Mouse (Mus musculus) intestine, postnatal 0 days (tissue): ENCODE measurements around the gene Tbkbp1. TPM values are rescaled to one million over a fixed set of nuclear protein-coding genes. Genes with fewer than 3 reads are reported as not detected.

Source experiments
- ATAC-seq: fragments of 200-750 bp; cut with Nextera tagmentation; 2 replicates; pipeline ENCODE4 v1.8.0; 2017; ENCODE audit warnings: mild to moderate bottlenecking, moderate TSS enrichment, moderate library complexity
- H3K27ac ChIP-seq: fragments of 300-500 bp; sonication (generic); 2 replicates; pipeline ENCODE4 v1.5.1; 2014; ENCODE audit warnings: mild to moderate bottlenecking, low read depth, low read length, moderate library complexity
- H3K27me3 ChIP-seq: fragments of 300-500 bp; sonication (generic); replicated peaks from 2 replicates; pipeline ENCODE4 v1.6.1; 2014; ENCODE audit warnings: low read length, mixed read lengths; ENCODE audit not compliant: control insufficient read depth, insufficient read depth
- H3K36me3 ChIP-seq: fragments of 300-500 bp; sonication (generic); 2 replicates; pipeline ENCODE4 v1.6.1; 2014; ENCODE audit warnings: mild to moderate bottlenecking, moderate library complexity; ENCODE audit not compliant: control insufficient read depth, insufficient read depth
- H3K4me1 ChIP-seq: fragments of 300-500 bp; sonication (generic); replicated peaks from 2 replicates; pipeline ENCODE4 v1.6.1; 2014; ENCODE audit warnings: antibody characterized with exemption, low read length, mixed read lengths; ENCODE audit not compliant: control insufficient read depth, insufficient read depth
- H3K4me2 ChIP-seq: fragments of 300-500 bp; sonication (generic); replicated peaks from 2 replicates; pipeline ENCODE4 v1.6.1; 2014; ENCODE audit warnings: low read depth, mild to moderate bottlenecking, moderate library complexity
- H3K4me3 ChIP-seq: fragments of 300-500 bp; sonication (generic); 2 replicates; pipeline ENCODE4 v1.5.1; 2014; ENCODE audit warnings: low read depth, low read length
- H3K9ac ChIP-seq: fragments of 300-500 bp; sonication (generic); 2 replicates; pipeline ENCODE4 v1.6.1; 2014; ENCODE audit warnings: mild to moderate bottlenecking, low read depth, low read length
- H3K9me3 ChIP-seq: fragments of 300-500 bp; sonication (generic); 2 replicates; pipeline ENCODE4 v1.6.1; 2016; ENCODE audit warnings: mixed run types; ENCODE audit not compliant: control insufficient read depth
- CTCF ChIP-seq: sonication (generic); IDR thresholded peaks from 2 replicates; pipeline ENCODE4 v1.5.1; 2016; ENCODE audit warnings: low read depth, mild to moderate bottlenecking, control low read depth, antibody characterized with exemption, moderate library complexity
- WGBS: fragments of 180-500 bp; shearing (Covaris S2); extraction: QIAGEN DNeasy Blood & Tissue Kit; methylation state at CpG from one replicate; pipeline ENCODE4 v1.1.7; 2014; 5-methylcytosine and 5-hydroxymethylcytosine counted together
- polyA plus RNA-seq: library from polyadenylated mRNA; unstranded; fragments of >200 nt; fragmentation: Nextera tagmentation; extraction: Ambion mirVana; gene quantifications from 2 replicates; pipeline ENCODE4 v1.2.1, GENCODE M21; 2015

Tbkbp1 gene
- polyA plus RNA-seq, 1 experiment from 2014 or later: 1.7 TPM

DNA sequence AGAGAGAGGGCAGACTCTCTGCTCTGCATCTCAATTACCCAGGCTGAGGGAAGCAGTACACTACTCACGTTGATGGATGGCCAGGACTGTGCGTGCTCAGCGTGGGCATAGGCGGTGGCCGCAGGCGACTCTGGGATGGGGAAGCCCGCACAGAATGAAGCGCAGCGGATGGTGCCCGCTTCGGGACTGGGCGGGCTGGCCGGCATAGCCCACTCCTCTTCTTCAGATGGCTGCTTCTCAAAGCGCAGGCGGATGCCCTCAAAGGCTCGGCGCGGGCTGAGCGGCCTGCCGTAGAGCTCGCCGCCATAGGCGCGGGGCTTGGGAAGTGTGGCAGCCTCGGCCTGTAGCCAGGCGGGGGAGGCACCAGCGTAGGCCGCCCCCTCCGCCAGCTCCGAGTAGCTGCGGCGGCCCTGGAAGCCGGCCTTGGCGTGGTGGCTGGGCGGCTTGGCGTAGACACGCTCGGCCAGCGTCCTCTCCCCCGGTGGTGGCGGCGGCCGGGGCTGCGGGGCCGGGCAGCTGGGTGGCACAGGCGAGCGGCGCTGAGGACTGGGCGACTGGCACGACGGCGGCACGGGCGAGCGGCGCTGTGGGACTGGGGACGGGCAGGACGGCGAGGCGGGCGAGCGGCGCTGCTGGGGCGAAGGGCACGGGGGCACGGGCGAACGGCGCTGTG lies 12.6 kb downstream of the Tbkbp1 start:
- H3K36me3 ChIP-seq: peaks cover 4% of the 10 kb centered on the region; the same call in 1 of the 2 replicates
- 29% methylated on average over 65 of the region's 69 CpGs for WGBS
- peak overlapping the region; percentile 60 for H3K4me2 ChIP-seq
- H3K4me1 ChIP-seq: no peaks in the 10 kb centered on the region
- H3K9ac ChIP-seq: 0 out of 2 replicates have a peak overlapping the region, but pooled peaks have one; percentile 31
- TF ChIP-seq CTCF: no peak
- peaks cover 35% of the 10 kb centered on the region for H3K27me3 ChIP-seq
- no peak overlapping the region for H3K27ac ChIP-seq
- peak overlapping the region; percentile 29 for H3K4me3 ChIP-seq
- ATAC-seq: no peak
- no peaks in the 10 kb centered on the region for H3K9me3 ChIP-seq

DNA sequence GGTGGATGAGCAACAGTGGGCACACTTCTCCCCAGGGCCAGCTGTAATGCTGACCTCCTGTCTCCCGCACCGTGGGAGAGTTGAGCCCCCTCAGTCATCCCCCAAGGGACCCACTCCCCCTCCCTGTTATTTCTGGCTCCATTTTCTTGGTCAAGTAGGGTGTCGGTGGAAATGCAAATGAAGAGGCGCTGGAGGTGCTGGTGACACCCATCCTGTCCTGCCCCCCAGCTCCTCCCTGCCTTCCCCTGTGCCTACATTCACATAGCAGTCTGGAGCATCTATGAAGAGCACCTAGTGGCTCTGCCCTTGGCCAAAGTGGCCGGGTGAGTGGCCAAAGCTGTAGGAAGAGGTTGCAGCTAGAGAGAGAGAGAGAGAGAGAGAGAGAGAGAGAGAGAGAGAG lies 18.0 kb downstream of the Tbkbp1 start:
- no peak overlapping the region for H3K27ac ChIP-seq
- no peak for ATAC-seq
- WGBS: 55% methylated on average over 5 of the region's 5 CpGs

DNA sequence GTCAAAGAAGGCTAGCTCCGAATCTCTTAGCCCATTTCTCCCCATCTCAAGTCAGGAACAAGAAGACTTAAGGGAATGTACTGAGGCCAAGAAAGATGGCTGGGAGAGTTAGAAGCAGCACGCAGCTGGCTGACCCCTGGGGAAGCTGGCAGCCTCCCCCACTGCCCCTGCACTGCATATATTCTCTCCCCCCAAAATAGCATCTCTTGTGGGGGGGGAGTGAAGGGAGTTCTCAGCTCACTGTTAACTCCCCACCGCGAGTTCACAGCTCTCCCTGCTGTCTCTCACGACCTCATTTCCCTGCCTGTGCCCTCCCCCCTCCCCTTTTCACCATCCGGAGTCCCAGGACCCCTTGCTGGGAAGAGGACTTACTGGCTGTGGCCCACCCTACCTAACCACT lies 19.1 kb downstream of the Tbkbp1 start:
- 23% methylated on average over 6 of the region's 6 CpGs for WGBS

More for the DNA sequence above, 18.0 kb downstream of the Tbkbp1 start:
- Histone ChIP-seq H3K27me3 (peaks cover 11% of the 10 kb centered on the region), H3K9ac (no peak overlapping the region), H3K36me3 (peaks cover 4% of the 10 kb centered on the region; the same call in 1 of the 2 replicates), H3K4me1 (no peaks in the 10 kb centered on the region), H3K4me2 (no peak overlapping the region), H3K4me3 (no peak overlapping the region), H3K9me3 (no peaks in the 10 kb centered on the region)
- no peak for TF ChIP-seq CTCF

DNA sequence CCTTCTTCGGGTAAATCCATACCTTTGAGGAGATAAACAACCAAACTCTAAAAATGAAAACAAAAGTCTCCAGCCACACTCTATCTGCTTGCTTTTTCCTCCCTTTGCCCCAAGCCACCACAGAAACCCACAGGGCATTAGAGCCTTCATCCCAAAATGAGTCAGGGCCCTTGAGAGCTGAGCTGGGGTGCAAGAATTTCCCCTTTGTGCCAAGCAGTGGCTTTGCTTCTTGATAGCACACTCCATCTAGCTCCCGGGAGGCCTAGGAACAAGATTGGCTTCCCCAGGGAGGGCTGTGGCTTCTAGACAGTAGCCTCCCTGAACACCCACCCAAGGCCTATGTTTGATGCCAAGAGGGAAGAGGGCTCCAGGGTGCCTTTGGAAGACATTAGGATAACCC lies 19.6 kb downstream of the Tbkbp1 start:
- H3K27ac ChIP-seq: no peak overlapping the region
- no peak overlapping the region for H3K4me2 ChIP-seq
- H3K4me1 ChIP-seq: no peaks in the 10 kb centered on the region
- WGBS: 68% methylated on average over 2 of the region's 2 CpGs
- no peaks in the 10 kb centered on the region for H3K9me3 ChIP-seq
- H3K4me3 ChIP-seq: no peak overlapping the region
- ATAC-seq: no peak
- no peak overlapping the region for H3K9ac ChIP-seq
- peaks cover 4% of the 10 kb centered on the region; the same call in 1 of the 2 replicates for H3K36me3 ChIP-seq
- H3K27me3 ChIP-seq: peaks cover 4% of the 10 kb centered on the region; the same call in 1 of the 2 replicates
- no peak for TF ChIP-seq CTCF

More for the DNA sequence above, 19.1 kb downstream of the Tbkbp1 start:
- H3K9me3 ChIP-seq: no peaks in the 10 kb centered on the region
- H3K27ac ChIP-seq: no peak overlapping the region
- H3K4me2 ChIP-seq: no peak overlapping the region
- H3K4me3 ChIP-seq: no peak overlapping the region
- TF ChIP-seq CTCF: no peak
- no peaks in the 10 kb centered on the region for H3K4me1 ChIP-seq
- ATAC-seq: no peak
- H3K9ac ChIP-seq: no peak overlapping the region
- peaks cover 4% of the 10 kb centered on the region; the same call in 1 of the 2 replicates for H3K36me3 ChIP-seq
- H3K27me3 ChIP-seq: peaks cover 5% of the 10 kb centered on the region; the same call in 1 of the 2 replicates

DNA sequence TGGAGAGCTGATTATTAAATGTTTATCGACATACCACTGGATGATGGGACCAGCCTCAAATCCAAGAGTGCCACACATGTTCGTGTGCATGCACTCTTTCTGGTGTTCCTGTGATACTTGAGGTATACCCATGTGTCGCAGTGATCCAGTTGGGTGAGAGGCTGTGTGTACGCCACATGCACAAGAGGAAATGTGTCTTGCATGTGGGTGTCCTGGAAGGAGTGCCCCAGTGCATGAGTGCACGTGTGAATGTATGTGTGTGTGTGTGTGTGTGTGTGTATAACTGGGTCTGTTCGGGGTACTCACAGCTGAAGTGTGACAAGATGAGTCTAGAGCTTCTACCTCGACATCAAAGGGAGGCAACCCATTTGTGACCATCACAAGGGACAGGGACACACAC lies 21.0 kb downstream of the Tbkbp1 start:
- H3K4me3 ChIP-seq: no peak overlapping the region
- no peaks in the 10 kb centered on the region for H3K36me3 ChIP-seq
- H3K9ac ChIP-seq: no peak overlapping the region
- no peak for ATAC-seq
- no peaks in the 10 kb centered on the region for H3K9me3 ChIP-seq
- no peak for TF ChIP-seq CTCF
- H3K4me1 ChIP-seq: no peaks in the 10 kb centered on the region
- no peak overlapping the region for H3K27ac ChIP-seq
- 73% methylated on average over 7 of the region's 7 CpGs for WGBS
- H3K4me2 ChIP-seq: no peak overlapping the region
- H3K27me3 ChIP-seq: peaks cover 7% of the 10 kb centered on the region; the same call in 1 of the 2 replicates

DNA sequence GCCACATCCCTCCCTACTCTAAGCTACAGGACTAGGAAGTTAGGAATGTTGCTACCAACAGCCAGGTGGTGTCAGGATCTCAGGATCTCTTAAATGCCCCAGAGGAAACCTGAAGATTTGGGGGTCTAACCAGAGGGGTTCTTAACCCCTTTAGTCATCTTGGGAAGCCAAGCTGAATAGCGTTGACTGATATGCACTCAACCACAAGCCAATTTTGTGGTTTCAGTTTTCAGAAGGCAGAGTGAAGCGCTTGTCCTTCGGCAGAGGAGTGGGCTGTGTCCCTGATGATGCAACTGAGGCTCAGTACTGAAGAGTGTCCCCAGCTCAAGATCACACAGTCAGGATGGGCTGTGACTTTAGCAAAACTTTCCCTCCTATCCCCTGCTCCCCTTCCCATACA lies 22.3 kb downstream of the Tbkbp1 start:
- Histone ChIP-seq H3K4me2 (no peak overlapping the region), H3K4me3 (no peak overlapping the region), H3K9me3 (no peaks in the 10 kb centered on the region), H3K4me1 (no peaks in the 10 kb centered on the region), H3K27me3 (peaks cover 6% of the 10 kb centered on the region; the same call in 1 of the 2 replicates), H3K36me3 (no peaks in the 10 kb centered on the region), H3K27ac (no peak overlapping the region), H3K9ac (no peak overlapping the region)
- no peak for ATAC-seq
- TF ChIP-seq CTCF: no peak
- WGBS: 68% methylated on average over 3 of the region's 3 CpGs
